Mouse (Mus musculus): ENCODE measurements around the gene Katnal1. TPM values are rescaled to one million over a fixed set of nuclear protein-coding genes. Genes with fewer than 3 reads are reported as not detected.
A peak's percentile ranks its signal among the peaks of the same experiment; 100 is the strongest.

Katnal1 gene
- 24.2 and 29.5 TPM in 2 replicates for polyA plus RNA-seq (2016; fragmentation: Nextera tagmentation; extraction: Ambion mirVana)

DNA sequence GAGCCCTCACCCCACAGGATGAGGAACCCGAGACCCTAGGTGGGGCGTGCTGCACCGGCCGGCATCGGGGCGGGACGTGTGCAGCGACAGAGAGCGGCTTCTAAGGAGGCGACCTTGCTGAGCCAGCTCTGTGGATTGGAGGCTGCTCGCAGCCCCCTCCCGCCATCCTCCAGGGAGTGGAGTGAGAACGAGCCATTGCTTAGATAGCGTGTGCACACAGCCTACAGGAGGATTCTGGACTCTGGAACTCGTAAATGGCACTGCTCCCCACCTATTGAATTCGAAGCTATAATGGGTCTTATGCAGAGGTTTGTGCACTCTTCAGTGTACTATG is at the start of gene Katnal1:
TSS of gene Katnal1 (minus strand) at position 205 of the 334 bp plus-strand sequence.
- H3K36me3 ChIP-seq = peaks cover 24% of the 10 kb centered on the region
- no peaks in the 10 kb centered on the region for H3K27me3 ChIP-seq (ENCODE audit: low read depth, poor library complexity, severe bottlenecking)
- H3K27ac ChIP-seq (replicated peaks) = peak within 1 kb of the TSS; percentile 98
- no peak for DNase-seq (ENCODE audit: low spot score)
- no peaks in the 10 kb centered on the region; the same call in 1 of the 2 replicates for H3K9me3 ChIP-seq (replicated peaks)
- H3K4me3 ChIP-seq = peak within 1 kb of the TSS; percentile 72
- WGBS = 1% methylated on average over 16 of the region's 16 CpGs
- H3K4me1 ChIP-seq = peaks cover 19% of the 10 kb centered on the region

DNA sequence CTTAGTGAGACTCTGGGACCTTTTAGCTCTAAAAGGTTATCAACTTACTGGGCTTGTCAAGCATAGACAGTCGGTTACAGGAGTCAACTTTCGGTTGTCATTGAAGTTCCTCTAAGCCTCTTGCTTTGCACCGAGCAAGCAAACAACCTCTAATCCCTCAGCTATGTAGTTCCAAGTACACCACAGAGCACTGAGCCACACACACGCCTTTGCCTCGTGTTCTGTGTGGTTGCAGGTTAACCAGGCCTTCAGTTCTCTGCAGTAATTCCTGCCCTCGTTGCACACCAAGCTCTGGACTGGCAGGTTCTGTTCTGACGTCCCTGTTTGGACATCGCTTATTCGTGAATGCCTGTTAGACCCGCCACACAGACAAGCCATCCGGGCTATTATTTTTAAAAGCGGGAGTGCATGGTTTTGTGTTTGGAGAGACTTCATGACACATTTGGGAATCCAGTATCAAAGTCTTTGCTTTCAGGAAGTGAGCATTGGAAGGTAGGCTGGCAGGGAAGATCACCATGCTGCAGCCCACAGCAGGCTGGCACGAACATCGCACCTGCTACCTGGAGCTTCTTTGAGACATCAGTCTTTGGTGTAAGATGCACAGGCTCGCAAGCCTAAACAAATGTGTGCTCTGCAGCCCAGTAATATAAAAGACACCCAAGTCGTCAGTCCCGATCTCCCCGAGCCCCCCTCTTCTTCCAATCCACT is 49.5 kb upstream of the Katnal1 start:
- WGBS = 67% methylated on average over 18 of the region's 18 CpGs
- Histone ChIP-seq H3K27ac (replicated peaks) (peak overlapping the region; percentile 46; the same call in 1 of the 2 replicates), H3K9me3 (replicated peaks) (peaks cover under 1% of the 10 kb centered on the region; the same call in 1 of the 2 replicates), H3K27me3 (ENCODE audit: low read depth, poor library complexity, severe bottlenecking) (no peaks in the 10 kb centered on the region), H3K36me3 (no peaks in the 10 kb centered on the region), H3K4me3 (no peak overlapping the region), H3K4me1 (peaks cover 22% of the 10 kb centered on the region)
- no peak for DNase-seq (ENCODE audit: low spot score)

DNA sequence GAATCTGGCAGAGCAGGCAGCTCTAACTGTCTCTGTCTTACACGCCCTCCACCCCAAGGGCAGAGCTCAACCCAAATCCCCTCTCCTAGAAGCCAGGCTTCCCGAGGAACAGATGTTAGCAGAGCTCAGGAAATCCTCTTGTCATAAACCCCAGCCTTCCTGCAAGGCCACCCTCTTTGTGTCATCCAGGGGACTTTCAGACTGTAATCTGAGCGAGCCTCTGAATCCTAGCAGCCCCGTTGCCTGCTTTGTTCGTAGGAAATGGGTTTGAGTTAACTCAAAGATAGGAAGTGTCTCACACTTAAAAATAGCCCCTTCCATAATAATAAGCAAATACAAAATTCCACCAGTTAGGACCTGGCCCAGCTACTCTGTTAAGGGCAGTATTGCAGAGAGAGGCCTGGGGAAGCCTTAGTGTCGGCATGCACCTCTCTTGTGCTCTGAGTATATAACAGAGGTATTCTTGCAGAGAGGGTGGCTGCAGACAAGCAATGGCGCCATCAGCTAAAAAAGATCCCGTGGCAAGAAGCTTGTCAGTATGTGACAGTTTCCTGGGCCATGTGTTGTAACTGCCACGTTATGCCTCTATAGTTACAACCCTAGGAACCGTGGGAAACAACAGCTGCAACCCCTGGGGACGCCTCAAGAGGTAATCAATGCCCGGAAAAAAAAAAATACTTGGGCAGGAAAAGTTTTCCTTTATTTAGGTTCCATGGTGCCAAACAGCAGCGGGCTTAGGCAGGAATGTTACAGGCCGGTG is 48.8 kb upstream of the Katnal1 start:
- peak overlapping the region; percentile 46 for H3K27ac ChIP-seq (replicated peaks)
- no peak for DNase-seq (ENCODE audit: low spot score)

DNA sequence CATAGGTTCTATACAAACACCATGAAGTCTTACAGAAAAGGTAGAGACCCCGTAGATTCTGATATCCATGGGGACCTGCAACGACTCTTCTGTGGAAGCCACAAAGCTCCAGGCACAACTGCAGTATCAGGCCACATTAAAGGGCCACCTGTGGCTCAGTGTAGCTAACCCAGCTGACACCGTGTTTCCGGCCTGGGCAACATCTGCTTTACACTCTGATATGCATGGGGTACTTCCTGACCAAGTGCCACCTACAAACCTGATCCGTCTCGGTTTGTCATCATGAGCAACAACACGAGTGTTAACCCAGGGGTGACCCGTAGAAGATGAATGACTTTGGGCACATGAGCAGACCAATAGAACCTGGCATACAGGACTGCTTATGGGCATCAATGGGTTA is 47.8 kb upstream of the Katnal1 start:
- Histone ChIP-seq H3K36me3 (no peaks in the 10 kb centered on the region), H3K27ac (replicated peaks) (no peak overlapping the region), H3K9me3 (replicated peaks) (no peaks in the 10 kb centered on the region), H3K4me1 (peaks cover 32% of the 10 kb centered on the region), H3K4me3 (no peak overlapping the region), H3K27me3 (ENCODE audit: low read depth, poor library complexity, severe bottlenecking) (no peaks in the 10 kb centered on the region)
- WGBS = 92% methylated on average over 8 of the region's 8 CpGs
- no peak for DNase-seq (ENCODE audit: low spot score)

More for the DNA sequence above, 48.8 kb upstream of the Katnal1 start:
- Histone ChIP-seq H3K27me3 (ENCODE audit: low read depth, poor library complexity, severe bottlenecking) (no peaks in the 10 kb centered on the region), H3K4me3 (no peak overlapping the region), H3K9me3 (replicated peaks) (no peaks in the 10 kb centered on the region), H3K36me3 (no peaks in the 10 kb centered on the region), H3K4me1 (peaks cover 30% of the 10 kb centered on the region)
- 38% methylated on average over 14 of the region's 14 CpGs for WGBS

DNA sequence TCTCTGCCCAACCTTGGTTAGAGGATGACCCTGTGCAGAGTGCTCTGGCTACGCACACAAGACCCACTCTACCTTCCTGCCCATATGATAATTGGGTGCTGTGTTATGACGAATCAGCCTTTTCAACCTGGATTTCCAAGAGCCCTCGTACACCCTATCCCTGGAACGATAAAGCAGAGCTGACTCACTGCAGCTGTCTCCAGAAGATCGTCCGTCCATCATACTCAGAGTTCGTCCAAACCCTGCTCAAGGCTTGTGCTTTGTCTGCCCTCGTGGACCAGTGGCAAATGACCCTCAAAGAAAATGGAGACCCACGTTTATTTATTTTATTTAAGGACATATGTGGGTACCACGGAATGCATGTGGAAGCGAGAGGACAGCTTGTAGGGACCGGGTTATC is 45.9 kb upstream of the Katnal1 start:
- H3K9me3 ChIP-seq (replicated peaks) = no peaks in the 10 kb centered on the region
- H3K27ac ChIP-seq (replicated peaks) = no peak overlapping the region
- WGBS = 85% methylated on average over 12 of the region's 12 CpGs
- DNase-seq (ENCODE audit: low spot score) = no peak
- peaks cover 32% of the 10 kb centered on the region for H3K4me1 ChIP-seq
- H3K27me3 ChIP-seq (ENCODE audit: low read depth, poor library complexity, severe bottlenecking) = peaks cover 3% of the 10 kb centered on the region; the same call in 1 of the 2 replicates
- H3K4me3 ChIP-seq = no peak overlapping the region
- H3K36me3 ChIP-seq = no peaks in the 10 kb centered on the region

DNA sequence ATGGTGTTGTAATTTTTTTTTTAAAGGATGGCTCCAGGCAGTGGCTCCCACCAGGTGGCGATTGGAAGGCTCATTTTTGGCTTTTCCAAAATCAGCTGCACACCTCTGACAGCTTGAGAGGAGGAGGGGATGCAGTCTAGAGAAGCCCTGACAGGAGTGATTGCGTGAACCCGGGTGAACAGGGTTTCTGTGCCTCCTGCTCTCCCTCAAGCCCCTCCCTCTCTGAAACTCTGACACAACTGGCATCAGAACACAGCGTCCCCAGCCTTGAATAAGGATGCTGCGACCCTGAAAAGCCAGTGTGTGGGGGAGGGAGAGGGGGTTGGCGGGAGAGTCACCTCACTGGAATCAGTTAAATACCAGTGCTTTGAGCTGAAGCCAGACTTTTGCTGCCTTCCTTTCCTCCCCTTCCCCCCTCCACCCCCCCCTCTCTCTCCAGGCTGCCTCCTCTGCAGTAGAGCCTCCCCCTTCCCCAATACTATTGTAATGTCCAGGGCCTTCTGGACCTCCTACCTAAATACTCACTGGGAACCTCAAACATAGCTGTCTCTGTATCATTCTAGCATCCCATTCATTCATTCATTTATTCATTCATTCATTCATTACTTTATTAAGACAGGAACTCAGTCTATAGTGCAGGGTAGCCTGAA is 44.0 kb upstream of the Katnal1 start:
- no peaks in the 10 kb centered on the region for H3K36me3 ChIP-seq
- H3K27ac ChIP-seq (replicated peaks) = no peak overlapping the region
- peaks cover 29% of the 10 kb centered on the region for H3K4me1 ChIP-seq
- no peaks in the 10 kb centered on the region for H3K9me3 ChIP-seq (replicated peaks)
- peaks cover 3% of the 10 kb centered on the region; the same call in 1 of the 2 replicates for H3K27me3 ChIP-seq (ENCODE audit: low read depth, poor library complexity, severe bottlenecking)
- H3K4me3 ChIP-seq = no peak overlapping the region
- WGBS = 5% methylated on average over 6 of the region's 6 CpGs
- DNase-seq (ENCODE audit: low spot score) = no peak

DNA sequence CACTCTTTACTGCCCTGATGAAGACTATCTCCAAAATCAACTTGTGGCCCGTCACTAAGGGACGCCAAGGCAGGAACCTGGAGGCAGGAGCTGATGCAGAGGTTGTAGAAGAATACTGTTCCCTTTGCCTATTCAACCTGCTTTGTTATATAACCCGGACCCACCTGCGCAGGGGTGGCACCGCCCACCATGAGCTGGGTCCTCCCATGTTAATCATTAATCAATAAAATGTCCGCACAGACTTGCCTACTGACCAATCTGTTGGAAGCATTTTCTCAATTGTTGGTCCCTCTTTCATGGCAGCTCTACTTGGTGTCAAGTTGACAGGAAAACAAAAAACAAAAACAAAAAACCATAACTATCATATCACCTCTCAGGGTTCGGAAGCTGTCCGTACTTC is 43.0 kb upstream of the Katnal1 start:
- Histone ChIP-seq H3K9me3 (replicated peaks) (no peaks in the 10 kb centered on the region), H3K36me3 (no peaks in the 10 kb centered on the region), H3K4me3 (no peak overlapping the region), H3K27me3 (ENCODE audit: low read depth, poor library complexity, severe bottlenecking) (peaks cover 3% of the 10 kb centered on the region; the same call in 1 of the 2 replicates), H3K27ac (replicated peaks) (no peak overlapping the region), H3K4me1 (peaks cover 19% of the 10 kb centered on the region)
- DNase-seq (ENCODE audit: low spot score) = no peak
- WGBS = 90% methylated on average over 8 of the region's 8 CpGs

DNA sequence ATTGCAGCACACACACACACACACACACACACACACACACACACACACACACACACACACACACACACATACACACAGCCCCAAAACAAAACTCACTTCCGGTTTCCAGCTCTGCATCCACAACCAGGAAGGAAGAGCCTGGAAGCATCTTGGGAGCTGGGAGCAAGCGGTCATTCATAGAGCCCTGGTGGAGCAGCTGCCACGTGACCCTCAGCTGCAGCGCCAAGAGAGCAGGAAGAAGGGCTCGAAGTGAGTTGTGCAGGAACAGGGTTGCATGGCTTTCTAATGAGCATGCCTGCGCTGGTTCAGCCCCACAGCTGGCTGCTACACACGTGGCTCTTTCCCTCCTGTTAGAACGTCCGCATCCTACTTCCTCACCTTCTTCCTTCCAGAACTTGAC is 40.5 kb upstream of the Katnal1 start:
- Histone ChIP-seq H3K27me3 (ENCODE audit: low read depth, poor library complexity, severe bottlenecking) (peaks cover 3% of the 10 kb centered on the region; the same call in 1 of the 2 replicates), H3K27ac (replicated peaks) (peak overlapping the region; percentile 4; the same call in 1 of the 2 replicates), H3K4me3 (no peak overlapping the region), H3K4me1 (peaks cover 28% of the 10 kb centered on the region), H3K9me3 (replicated peaks) (no peaks in the 10 kb centered on the region), H3K36me3 (no peaks in the 10 kb centered on the region)
- WGBS = 76% methylated on average over 9 of the region's 9 CpGs
- DNase-seq (ENCODE audit: low spot score) = no peak

DNA sequence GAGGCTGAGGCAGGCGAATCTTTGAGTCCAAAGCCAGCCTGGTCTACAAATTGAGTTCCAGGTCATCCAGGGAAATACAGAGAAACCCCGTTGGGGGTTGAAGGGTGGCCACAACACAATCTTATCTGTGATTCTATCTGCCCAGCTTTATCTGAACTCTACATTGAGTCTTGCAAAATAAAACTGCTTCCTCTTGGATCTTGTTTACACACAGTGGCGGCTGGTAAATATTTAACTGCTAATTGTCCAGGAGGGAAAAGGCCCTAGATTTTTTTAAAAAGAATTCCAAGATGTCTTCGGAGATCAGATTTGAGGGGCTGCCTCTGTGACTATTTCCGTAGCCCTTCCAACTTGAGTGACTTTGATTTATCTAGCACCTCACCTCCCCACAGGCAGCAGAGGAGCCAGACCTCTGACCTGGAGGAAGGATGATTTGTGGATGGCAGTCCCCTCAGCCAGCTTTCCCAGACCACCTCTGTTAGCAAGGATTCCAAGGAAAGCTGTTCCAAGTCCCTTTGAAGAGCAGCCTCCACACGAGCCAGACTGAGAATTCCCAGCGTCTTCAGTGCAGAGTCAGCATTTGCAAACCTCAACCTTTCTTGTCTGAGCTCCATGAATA is 39.9 kb upstream of the Katnal1 start:
- H3K27ac ChIP-seq (replicated peaks) = no peak overlapping the region
- 84% methylated on average over 7 of the region's 7 CpGs for WGBS
- DNase-seq (ENCODE audit: low spot score) = no peak

DNA sequence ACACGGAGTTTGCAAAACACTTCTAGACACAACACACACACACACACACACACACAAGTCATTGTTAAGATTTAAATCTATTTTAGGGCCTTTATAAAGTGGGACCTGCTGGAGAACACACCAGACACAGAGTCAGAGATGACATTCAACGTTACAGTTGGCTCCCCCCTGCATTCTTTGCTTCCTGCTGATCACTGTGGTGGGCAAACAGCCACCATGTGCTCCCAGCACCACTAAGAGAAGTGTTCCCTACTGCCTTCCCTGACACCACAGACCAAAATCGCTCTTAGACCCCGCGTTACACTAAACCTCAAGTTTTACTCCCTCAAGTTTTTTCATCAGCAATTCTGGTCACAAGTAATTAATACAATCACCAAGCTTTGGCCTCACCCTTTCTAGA is 39.1 kb upstream of the Katnal1 start:
- Histone ChIP-seq H3K4me3 (no peak overlapping the region), H3K36me3 (no peaks in the 10 kb centered on the region), H3K4me1 (peaks cover 24% of the 10 kb centered on the region), H3K9me3 (replicated peaks) (no peaks in the 10 kb centered on the region), H3K27ac (replicated peaks) (no peak overlapping the region), H3K27me3 (ENCODE audit: low read depth, poor library complexity, severe bottlenecking) (peaks cover 3% of the 10 kb centered on the region; the same call in 1 of the 2 replicates)
- DNase-seq (ENCODE audit: low spot score) = no peak
- WGBS = 71% methylated on average over 5 of the region's 5 CpGs

More for the DNA sequence above, 39.9 kb upstream of the Katnal1 start:
- no peaks in the 10 kb centered on the region for H3K9me3 ChIP-seq (replicated peaks)
- no peak overlapping the region for H3K4me3 ChIP-seq
- H3K36me3 ChIP-seq = no peaks in the 10 kb centered on the region
- peaks cover 28% of the 10 kb centered on the region for H3K4me1 ChIP-seq
- H3K27me3 ChIP-seq (ENCODE audit: low read depth, poor library complexity, severe bottlenecking) = peaks cover 3% of the 10 kb centered on the region; the same call in 1 of the 2 replicates

DNA sequence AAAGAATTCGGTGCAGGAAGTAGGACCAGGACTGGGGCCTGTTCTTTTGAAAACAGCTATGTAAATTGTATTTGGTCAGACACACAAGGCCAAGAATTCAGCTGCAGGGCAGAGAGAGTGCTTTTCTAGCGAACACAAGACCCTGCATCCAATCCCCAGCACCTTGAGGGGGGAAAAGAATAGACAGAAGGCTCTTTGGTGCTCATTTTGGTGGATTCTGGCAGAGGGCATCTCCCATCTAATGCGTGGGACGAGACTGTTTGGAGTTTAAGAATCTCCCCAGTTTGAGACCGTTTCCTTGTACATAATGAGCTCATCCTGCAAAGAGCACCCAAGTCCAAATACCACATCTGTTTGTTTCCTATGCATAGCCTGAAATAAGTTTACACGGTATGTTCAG is 37.3 kb upstream of the Katnal1 start:
- 70% methylated on average over 6 of the region's 6 CpGs for WGBS
- Histone ChIP-seq H3K27ac (replicated peaks) (peak overlapping the region; percentile 52), H3K27me3 (ENCODE audit: low read depth, poor library complexity, severe bottlenecking) (peaks cover 3% of the 10 kb centered on the region; the same call in 1 of the 2 replicates), H3K4me1 (peaks cover 18% of the 10 kb centered on the region), H3K9me3 (replicated peaks) (no peaks in the 10 kb centered on the region), H3K4me3 (no peak overlapping the region), H3K36me3 (no peaks in the 10 kb centered on the region)
- DNase-seq (ENCODE audit: low spot score) = no peak

DNA sequence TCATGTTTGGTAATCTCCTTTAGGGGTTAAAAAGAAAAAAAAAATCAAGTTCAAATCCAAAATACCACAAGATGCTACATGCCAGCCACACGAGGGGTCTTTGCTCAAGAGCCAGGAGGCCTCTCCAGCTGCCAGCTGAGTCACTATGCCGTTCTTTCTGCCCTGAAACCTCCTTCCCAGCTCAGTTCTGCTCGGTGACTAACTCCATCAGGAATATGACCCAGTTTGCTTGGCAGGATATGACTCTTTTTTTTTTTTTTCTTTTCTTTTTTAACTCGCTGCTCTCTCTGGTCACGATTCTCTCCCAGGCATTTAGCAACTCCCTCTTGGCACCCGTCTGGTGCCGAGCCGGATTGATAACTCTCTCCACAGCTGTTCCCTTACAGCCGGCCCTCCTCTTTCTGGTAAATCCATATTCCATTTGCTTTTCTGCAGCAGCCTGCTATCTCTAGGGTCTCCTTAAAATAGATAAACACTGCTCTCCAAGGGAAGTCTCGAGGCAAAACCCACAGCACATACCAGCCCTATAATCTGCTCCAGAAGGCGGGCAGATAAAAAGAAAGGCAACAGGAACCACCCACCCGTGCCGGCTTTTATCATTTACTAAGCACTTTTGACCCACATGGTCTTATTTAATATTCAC is 36.7 kb upstream of the Katnal1 start:
- Histone ChIP-seq H3K9me3 (replicated peaks) (no peaks in the 10 kb centered on the region), H3K27me3 (ENCODE audit: low read depth, poor library complexity, severe bottlenecking) (no peaks in the 10 kb centered on the region; the same call in 1 of the 2 replicates), H3K4me3 (no peak overlapping the region), H3K27ac (replicated peaks) (peak overlapping the region; percentile 52), H3K36me3 (no peaks in the 10 kb centered on the region), H3K4me1 (peaks cover 18% of the 10 kb centered on the region)
- 51% methylated on average over 13 of the region's 13 CpGs for WGBS
- no peak for DNase-seq (ENCODE audit: low spot score)

Measured in midbrain, embryonic 10.5 days (tissue).